Mouse (Mus musculus): Measurements from ENCODE around the gene Supt7l.

DNA sequence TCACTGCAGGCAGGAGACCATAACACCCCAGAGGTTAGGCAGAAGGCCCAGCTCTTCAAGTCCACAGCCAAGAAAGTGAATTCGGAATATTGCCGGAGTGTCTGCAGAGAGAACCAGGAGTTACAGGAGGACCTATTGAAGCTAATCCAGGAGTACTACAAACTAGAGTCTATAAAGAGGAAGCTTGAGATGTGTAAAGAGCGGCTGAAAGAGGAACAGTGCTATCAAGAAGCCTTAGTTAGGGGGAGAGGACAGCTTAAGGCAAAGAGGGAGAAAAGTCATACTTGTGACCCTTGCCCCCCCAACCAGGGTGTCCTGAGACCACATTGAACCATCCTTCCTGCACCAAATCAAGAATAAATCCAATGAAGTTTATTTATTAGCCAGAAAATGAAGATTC is 39.7 kb downstream of the Supt7l start:
- TF ChIP-seq EP300 (IDR thresholded peaks at IDR 0.05) (no peak), CTCF (IDR thresholded peaks at IDR 0.05) (no peak)

Measured in lung, postnatal 0 days (tissue).